Mouse (Mus musculus) spleen, postnatal 4 days (tissue): ENCODE data around the gene Bsn.

Source experiments
- DNase-seq, 2 experiments: peaks; one replicate each; pipeline ENCODE4 v3.0.0; 2022; ENCODE audit warnings: low spot score in 2 of 2

The Bsn gene

DNA sequence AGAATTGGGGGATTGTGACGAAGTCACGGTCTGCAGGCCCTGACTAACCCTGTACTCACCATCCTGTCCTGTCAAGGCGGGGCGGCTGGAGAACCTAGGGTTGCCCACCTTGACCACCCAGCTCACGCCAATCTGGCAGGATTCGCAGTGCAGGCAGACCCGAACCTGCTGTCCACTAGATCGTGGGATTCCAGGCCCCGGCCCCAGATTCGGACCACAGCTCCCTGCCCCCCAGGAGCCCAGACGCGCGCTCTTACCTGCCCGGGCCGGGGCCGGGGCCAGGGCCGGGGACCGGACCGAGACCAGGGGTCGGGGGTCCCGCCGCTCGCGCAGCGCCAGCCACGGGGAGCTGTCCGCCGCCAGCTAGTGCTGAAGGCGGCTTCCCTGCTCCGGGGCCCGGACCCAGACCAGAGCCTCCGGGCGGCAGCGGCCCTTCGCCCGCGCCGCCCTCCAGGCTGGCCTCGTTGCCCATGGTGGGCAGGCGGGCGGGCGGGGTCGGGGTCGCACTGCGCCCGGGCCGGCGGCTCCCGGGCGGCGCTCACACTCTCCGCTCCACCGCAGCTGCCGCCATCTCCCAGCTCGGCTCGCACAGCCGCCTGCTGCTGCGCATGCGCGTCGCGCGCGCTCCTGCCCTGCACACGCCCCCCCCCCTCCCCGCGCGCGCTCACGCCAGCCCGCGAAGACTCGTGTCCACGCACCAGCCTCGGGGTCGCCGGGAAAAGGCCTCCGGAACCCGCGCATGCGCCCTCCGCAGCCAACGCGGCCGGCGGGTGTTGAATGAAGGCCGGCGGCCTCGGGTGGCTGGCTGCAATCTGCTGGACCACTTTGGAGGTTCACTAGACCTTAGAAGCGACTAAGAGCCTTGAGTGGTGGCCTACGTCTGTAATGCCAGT lies at the start of gene Bsn:
Bsn (minus strand) TSS at position 598 of the 893 bp plus-strand sequence.
- peak; percentile 58 to 82 for DNase-seq

DNA sequence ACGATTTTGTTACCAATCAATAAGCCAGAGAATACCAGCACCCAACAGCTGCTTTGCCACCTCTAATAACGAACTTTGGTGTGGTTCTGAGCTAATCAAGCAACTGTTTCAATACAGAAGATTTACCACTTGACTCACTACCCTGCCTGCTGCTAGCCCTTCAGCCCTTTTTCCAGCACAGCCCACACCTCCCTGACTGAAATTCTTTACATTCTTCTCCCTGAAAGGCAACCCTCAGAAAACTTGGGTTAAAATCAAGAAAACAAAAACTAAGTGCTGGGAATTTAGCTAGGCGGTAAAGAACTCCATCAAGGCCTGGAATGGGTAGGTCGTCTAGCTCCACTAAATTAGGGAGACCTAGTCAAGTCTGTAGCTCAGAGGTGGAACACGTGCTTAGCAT lies 49.8 kb upstream of the Bsn start:
- no peak for DNase-seq

DNA sequence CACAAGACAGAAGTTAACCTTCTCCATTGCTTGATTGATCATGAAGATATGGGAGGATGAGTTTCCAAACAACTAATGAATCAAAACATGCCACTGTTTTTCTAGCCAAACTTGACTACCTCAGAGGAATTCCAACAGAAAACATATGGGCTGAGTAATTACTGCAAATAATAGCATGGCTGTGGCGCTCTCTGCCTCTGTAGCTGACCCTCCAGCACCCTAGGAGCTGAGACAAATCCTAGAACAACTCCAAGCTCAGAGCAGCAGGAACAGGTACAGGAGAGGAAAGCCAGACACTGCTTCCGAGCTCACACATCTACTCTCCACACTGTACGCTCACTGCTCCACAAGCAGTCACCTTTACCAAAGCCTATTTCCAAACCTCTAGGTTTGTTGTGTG lies 48.6 kb upstream of the Bsn start:
- no peak for DNase-seq

DNA sequence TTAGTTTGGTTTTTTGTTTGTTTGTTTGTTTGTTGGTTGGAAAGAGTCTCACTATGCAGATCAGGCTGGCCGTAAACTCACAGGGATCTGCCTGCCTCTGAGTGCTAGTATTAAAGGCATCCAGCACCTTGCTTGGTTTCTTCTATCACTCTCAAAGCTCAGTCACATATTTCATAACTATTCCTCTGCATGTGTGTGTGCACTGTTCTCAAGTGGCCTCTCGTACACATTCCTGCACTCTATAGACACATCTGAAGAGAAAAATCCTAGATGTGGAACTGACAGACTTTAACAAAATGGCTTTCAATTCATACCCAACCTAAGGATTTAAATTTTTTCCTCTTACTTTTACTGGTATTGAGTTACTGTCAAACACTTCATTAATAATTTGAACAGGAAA lies 48.2 kb upstream of the Bsn start:
- DNase-seq: no peak

DNA sequence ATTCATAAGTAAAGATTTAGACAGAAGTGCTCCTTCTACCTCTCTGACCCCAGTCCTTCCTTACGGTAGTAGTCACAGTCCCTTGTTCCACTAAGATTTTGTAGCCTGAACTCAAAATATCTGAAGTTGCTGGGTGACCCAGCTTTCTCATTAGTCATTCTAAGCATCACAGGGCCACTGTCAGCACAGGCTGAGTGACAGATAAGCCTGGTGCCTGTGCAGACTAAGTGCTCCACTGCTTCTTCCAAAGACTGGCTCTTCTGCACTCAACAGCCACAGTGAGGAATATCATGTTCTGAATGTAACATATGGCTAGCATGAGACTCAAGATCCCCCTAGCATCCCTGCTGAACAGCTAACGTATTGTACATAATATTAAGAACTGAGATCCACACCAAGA lies 44.5 kb upstream of the Bsn start:
- DNase-seq: no peak

DNA sequence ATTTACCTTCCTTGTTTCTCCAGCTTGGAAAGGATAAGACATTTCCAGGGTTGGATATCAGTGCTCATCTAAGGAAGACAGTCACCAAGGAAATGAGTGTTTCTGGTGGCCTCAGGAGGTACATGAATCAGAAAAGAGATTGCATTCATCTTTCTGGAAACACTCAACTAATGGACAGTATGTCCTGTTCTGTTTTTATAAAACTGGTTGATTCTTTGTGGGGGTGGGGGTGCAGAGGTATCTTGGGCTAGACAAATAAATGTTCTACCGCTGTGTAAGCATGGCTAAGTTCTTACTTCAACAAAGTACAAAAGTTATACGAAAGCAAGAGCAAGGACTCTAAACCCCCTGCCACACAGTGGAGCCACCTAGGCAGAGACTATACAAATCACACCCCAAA lies 42.7 kb upstream of the Bsn start:
- no peak for DNase-seq

DNA sequence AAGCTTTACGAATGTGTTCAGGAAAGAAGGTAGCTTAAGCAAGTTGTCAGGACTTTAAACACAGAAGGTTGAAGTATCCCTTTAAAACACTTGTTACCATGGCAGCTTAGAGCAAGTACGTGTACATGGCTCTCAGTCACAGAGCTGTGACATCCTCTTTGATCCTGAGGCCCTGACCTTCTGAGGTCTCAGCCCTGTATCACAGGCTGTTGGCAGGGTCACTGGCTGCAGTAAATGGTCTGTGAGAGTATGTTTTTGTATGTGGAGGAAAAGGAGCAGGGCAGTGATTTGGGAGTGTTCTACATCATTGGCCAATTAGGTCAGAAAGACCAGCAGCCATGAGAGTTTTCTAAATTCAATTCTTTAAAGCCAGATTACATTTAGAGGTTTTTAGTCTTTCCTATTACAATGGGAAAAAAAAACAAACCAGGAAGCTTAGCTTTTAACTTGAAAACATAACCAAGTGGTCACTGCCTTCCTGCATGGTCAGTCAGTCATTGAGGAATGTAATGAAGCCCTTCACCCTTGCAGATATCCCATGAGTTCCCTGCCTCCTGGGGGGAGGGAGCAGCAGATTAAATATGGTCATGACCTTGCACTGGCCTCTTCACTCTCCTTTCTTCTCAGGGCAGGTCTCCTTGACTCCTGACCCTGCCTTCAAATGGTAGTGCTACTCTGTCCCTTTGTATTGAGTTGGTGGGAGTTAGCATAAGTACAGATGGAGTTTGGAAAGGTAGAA lies 37.9 kb upstream of the Bsn start:
- no peak for DNase-seq

DNA sequence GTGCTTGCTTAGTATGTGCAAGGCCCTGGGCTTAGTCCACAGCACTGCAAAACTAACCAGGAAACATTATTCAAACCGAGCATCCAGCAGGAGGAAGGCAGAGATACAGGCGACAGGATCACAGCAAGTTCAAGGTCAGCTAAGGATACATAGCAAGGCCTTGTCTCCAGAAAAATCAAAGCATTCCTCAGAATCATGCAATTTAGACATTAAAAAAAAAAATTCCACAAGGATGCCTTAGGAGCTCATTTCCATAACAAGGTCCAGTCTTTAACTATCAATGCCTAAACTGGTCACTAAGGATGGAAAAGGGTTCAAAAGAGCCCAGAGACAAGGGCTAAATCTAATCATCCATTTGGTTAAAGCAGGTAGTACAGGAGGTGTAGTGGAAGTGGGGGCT lies 35.0 kb upstream of the Bsn start:
- DNase-seq: no peak

DNA sequence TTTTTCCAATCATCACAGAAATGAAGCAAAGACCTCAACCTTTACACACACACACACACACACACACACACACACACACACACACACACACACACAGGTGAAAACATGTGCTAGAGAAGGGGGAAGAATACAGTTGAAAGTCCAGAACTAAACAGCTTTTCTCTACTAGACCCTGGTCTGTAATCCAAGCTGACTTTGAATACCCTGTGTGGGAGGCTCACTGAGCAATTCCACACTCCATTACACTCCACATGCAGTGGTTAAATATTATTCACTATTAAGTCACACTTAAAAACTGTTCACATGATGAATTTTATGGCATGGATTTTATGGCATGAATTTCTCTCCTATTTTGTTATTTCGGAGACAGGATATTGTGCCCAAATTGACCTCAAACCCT lies 33.4 kb upstream of the Bsn start:
- no peak for DNase-seq

DNA sequence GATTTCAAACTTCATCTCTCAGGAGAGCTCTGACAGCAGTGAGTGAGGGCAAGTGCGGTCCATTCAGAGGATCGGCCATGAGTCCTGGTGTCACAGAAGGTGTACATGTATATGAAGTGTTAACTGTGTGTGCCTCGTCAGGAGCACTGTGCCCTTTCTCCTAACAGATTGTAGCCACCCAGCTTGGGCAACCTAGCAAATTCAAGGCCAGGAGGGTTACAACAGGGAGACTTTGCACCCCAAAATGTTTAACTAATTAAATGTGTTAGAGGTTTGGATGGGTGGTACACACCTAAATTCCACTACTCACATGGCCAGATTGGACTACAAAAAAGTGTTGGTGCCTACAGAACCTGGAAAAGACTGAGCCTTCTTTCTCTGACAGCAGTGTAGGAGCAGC lies 31.4 kb upstream of the Bsn start:
- no peak for DNase-seq

DNA sequence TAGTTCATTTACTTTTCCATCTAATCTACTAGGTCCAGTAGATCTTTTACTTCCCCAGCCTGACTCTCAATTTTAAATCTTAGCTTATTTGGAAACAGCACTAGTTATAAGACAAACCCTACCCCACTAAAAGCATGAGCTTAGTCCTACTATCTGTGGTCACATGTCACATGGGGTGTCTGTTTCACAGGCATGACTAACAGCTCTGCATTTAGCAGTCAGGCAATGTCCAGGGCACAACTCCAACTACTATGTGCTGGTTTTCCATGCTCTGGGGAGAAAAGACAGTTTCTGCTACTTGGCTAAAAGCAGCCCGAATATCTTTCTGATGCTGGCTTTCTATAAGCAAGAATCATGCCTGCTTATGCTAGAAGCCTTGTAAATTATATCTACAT lies 30.2 kb upstream of the Bsn start:
- DNase-seq: no peak

DNA sequence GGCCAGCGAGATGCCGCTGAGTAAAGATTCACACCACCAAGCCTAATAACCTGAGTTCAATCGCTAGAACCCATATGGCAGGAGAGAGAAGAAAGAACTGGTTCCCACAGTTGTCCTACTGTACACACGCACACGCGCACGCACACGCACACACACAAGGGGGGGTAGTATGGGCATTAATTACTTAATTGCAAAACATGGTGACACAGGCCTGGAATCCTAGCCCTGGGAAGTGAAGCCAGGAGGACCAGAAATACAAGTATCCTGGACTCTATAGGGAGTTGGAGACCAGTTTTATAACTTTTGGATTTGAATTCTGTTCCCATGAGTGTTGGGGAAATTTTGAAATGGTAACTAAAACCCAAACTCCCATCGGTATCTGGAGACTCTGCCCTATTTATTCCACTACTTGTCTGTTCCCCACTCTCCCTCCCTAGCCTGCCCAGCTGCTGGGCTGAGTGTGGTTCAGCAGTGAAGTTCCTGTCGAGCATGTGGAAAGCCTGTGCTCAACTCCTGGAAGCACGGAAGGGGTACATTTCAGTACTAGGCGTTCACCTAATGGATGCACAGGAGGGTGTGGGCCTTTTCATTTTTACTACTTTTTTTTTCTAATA lies 29.7 kb upstream of the Bsn start:
- DNase-seq: no peak

DNA sequence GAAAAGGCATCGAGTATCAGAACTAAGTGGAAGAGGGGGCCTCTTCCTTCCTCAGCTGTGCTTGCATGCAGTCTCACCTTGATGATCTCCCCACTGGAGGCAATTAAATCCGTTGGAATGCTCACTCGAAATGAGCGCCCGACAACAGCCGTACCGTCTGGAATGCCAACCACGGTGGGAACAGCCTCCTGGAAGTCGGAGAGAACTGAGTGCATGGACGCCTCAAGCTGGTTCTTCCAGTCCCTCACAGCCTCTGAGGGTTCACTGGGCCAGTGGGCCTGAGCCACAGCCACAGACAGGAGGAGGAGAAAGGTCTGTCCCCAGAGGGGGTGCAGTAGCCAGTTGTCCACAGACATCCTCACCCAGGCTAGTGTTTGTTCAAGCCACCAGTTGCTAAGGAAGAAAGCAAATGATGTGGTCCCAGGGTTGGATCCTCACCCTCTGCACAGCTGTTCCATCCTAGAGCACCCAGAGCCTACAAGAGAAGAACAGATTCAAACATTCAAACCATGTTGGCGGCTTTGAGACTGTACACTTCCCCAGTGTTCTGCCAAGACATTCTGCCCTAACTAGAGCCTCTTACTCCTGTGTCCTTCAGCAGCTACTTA lies 27.9 kb upstream of the Bsn start:
- DNase-seq: no peak

DNA sequence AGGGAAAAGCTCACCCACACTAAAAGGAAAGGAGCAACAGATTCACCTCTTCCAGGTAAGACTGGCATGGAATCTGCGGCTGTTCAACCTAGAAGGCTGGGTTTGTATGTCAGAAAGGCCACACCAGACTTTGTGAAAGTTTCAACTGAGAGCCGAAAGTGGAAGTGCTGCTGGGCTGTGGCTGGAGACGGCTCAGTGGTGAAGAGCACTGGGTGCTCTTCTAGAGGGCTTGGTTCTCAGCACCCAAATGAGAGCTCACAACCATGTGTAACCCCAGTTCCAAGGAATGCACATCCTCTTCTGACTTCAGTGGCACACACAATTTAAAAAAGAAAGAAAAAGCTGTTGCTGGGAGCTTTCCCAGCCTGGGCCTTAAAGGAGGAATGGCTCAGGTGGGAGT lies 27.2 kb upstream of the Bsn start:
- no peak for DNase-seq

DNA sequence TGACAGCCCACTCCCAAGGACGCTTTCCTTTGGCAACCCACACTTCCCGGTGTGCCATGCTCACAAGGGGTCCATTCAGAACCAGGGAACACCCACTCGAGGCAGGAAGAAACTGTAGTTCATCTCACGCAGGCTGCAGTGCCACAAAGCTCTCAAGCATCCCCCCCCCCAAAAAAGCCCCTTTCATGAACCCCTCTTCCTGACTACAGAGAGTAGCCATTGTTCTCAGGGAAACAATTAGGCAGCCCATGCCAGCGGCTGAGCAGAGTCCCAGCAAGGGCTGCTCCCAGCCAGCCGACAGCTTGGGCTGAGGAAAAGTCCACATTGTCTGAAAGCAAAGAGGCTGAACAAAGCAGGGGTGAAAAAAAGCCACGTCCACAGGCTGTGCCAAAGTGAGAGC lies 22.9 kb upstream of the Bsn start:
- DNase-seq: no peak

DNA sequence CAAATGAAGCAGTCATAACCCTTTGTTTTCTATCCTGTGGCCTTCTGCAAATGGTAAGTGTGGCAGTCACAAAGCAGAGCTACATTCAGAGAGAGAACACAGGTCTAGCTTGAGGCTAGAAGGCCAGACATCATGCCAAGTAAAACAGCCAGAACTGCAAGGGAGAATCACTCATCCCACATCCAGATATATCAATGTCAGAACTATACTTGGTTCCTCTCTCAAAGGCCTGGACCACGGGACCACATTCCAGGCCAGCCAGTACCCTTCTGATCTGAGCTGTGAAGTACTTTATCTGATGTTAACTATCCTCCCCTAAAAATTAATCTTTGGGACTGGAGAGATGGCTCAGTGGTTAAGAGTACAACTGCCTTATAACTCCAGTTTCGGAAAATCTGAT lies 22.2 kb upstream of the Bsn start:
- no peak for DNase-seq

DNA sequence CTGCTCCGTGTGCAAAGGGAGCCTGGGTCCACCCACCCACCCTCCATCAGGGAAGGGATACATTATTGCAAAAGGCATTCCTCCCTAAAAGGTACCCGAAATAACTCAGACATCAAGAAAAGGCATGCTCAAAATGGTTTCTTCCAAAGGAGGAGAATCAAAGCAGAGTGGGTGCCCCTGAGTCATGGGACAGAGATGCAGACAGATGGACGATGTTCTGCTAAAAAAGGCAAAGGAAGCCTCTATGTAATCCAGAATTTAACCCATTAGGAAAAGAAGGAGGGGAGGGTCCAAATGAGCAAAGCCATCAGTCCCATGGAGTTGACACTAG lies 15.4 kb upstream of the Bsn start:
- no peak for DNase-seq

DNA sequence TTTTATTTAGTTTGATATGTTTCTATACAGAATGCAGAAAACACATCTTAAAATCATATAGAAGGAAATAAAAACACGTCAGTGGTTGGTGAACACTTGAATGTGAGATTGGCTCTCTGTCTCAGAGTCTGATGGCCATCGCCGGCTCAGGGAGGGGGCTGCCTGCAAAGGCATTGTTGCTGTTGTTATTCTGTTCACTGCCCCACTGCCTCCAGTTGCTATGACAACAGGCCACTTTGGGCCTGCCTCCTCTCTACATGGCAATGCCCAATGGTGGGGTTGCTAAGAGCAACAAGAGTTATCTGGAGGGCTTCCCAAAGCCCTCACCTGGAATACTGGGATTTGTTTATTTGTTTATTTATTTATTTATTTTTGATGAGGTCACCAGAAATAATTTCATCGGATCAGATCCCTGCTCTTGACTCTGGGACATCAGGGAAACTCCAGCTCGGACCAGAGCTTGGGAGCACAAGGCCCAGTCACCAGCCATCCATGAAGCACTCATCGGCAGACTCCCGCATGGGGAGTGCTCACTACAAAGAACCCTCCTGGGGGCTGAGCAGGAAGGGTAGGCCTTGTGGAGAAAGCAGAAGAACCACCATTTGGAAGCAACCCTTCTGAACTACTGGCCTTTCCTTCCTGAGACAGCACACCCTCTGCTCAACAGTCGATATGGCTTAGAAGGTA lies 14.8 kb upstream of the Bsn start:
- no peak for DNase-seq

DNA sequence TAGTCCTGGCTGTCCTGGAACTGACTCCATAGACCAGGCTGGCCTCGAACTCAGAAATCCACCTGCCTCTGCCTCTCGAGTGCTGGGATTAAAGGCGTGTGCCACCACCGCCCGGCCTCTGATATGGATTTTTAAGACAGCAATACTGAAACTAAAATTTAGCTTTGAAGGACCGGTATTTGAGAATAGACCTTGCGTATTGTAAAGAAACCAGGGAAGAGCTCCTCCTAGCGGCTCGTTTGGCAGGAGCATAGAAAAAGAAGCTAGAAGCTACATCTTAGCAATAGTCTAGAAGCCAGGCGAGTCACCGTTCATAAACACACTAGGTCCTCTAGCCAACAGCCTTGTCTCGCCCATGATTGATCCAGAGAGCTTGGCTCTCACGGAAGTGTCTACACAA lies 12.8 kb upstream of the Bsn start:
- peak; percentile 75 to 89 for DNase-seq

DNA sequence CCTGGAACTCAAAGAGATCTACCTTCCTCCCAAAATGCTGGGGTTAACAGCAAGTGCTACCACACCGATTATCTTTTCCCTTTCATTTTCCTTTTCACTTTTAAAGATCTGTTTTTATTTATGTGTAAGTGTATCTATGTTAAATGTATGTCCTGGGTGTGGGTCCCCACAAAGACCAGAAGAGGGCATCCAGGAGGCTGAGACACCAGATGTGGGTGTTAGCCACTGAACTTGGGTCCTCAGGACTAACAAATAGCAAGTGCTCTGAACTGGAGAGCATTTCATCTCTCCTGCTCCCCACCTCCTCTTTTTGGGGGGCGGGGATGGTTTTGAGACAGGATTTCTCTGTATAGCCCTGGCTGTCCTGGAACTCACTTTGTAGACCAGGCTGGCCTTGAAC lies 12.0 kb upstream of the Bsn start:
- no peak for DNase-seq

DNA sequence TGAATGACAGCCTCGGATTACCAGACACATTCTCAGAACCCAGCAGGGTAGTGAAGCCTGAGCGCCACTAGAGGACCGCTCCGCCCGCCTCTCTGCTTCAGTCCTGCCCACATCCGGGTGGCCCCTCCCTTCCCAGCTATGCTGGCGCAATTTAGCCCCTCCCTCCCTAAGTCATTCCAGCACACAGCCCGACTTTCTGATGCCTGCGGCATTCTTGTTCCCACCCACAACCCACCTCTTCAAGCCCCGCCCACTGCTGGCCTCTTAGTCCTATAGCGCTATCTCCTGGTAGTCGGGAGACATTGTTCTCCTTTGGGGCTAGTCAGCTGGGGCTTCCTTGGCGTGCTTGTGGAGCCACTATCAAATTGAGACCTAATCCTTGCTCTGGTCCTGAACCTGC lies 11.0 kb upstream of the Bsn start:
- peak; percentile 90 to 92 for DNase-seq

DNA sequence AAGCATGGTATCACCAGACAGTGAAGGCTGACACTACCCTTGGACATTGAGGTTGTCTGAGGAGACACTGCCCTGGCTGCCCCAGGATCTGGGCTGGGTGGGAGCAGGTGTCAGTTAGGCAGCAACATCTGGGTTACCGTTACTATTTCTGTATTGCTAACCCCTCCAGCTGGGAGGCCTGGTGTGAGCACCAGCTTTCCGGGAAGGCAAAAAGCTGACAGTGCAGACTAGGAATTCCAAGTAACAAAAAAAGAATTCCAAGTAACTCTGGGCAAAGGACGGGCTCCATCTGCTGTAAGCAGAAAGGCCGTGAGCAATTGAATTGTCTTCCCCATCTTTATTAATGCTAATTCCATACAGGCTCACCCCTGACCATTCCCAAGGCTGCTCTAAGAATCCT lies 8.4 kb upstream of the Bsn start:
- DNase-seq: no peak
